Mouse (Mus musculus): ENCODE results near the gene Tspan18. TPM values are rescaled to one million over a fixed set of nuclear protein-coding genes. Genes with fewer than 3 reads are reported as not detected.
A peak's percentile ranks its signal among the peaks of the same experiment; 100 is the strongest.

Gene Tspan18
- polyA plus RNA-seq, 2 experiments = 2.2 to 2.3 TPM

- no peak overlapping the region for H3K9ac ChIP-seq (replicated peaks)
- TF ChIP-seq CTCF (IDR thresholded peaks at IDR 0.05; ENCODE audit: low read depth) = no peak
- no peak for TF ChIP-seq EP300 (IDR thresholded peaks at IDR 0.05; ENCODE audit: low read depth)
- peak; percentile 69 for ATAC-seq (ENCODE audit: insufficient read depth)
- H3K4me2 ChIP-seq (ENCODE audit: low read depth) = no peak overlapping the region
- 26% methylated on average over 6 of the region's 6 CpGs for WGBS (ENCODE audit: insufficient replicate concordance)
- peaks cover 0 to 15% of the 10 kb centered on the region in 2 experiments; a peak in 2 of 4 replicates for H3K4me1 ChIP-seq (replicated peaks; ENCODE audit: control insufficient read depth in 2 of 2, insufficient read depth in 2 of 2, low read length in 1 of 2)
- H3K9me3 ChIP-seq (ENCODE audit: control insufficient read depth, low read length) = no peaks in the 10 kb centered on the region
- H3K27ac ChIP-seq = no peak overlapping the region
- H3K36me3 ChIP-seq (replicated peaks; ENCODE audit: control insufficient read depth, insufficient read depth, low read depth) = no peaks in the 10 kb centered on the region
- no peak for DNase-seq (ENCODE audit: low read depth in 3 of 3, low spot score in 3 of 3)
- H3K4me3 ChIP-seq (ENCODE audit: insufficient read depth in 1 of 2, low read depth in 2 of 2, low read length in 2 of 2) = no peak overlapping the region
- no peaks in the 10 kb centered on the region for H3K27me3 ChIP-seq (ENCODE audit: control insufficient read depth, insufficient read depth, low read length)
These were observed 72.6 kb downstream of the Tspan18 start for GRCm38 (mm10) chr2:93261521-93262290.

GRCm38 (mm10) chr2:93257634-93258033 is 76.7 kb downstream of the Tspan18 start:
- H3K36me3 ChIP-seq (replicated peaks; ENCODE audit: control insufficient read depth, insufficient read depth, low read depth) = no peaks in the 10 kb centered on the region
- no peak overlapping the region for H3K4me3 ChIP-seq (ENCODE audit: insufficient read depth in 1 of 2, low read depth in 2 of 2, low read length in 2 of 2)
- H3K4me1 ChIP-seq (replicated peaks; ENCODE audit: control insufficient read depth in 2 of 2, insufficient read depth in 2 of 2, low read length in 1 of 2) = peaks cover 0 to 14% of the 10 kb centered on the region in 2 experiments; a peak in 2 of 4 replicates
- no peaks in the 10 kb centered on the region for H3K27me3 ChIP-seq (ENCODE audit: control insufficient read depth, insufficient read depth, low read length)
- WGBS (ENCODE audit: insufficient replicate concordance) = 52% methylated on average over 4 of the region's 4 CpGs
- ATAC-seq (ENCODE audit: insufficient read depth) (no peak), DNase-seq (ENCODE audit: low read depth in 3 of 3, low spot score in 3 of 3) (no peak)
- H3K9me3 ChIP-seq (ENCODE audit: control insufficient read depth, low read length) = no peaks in the 10 kb centered on the region
- no peak overlapping the region for H3K9ac ChIP-seq (replicated peaks)
- H3K4me2 ChIP-seq (ENCODE audit: low read depth) = no peak overlapping the region
- no peak for TF ChIP-seq CTCF (IDR thresholded peaks at IDR 0.05; ENCODE audit: low read depth)
- TF ChIP-seq EP300 (IDR thresholded peaks at IDR 0.05; ENCODE audit: low read depth) = no peak
- H3K27ac ChIP-seq = no peak overlapping the region

GRCm38 (mm10) chr2:93256735-93257405 is 77.4 kb downstream of the Tspan18 start:
- no peak for DNase-seq (ENCODE audit: low read depth in 3 of 3, low spot score in 3 of 3)
- H3K4me1 ChIP-seq (replicated peaks; ENCODE audit: control insufficient read depth in 2 of 2, insufficient read depth in 2 of 2, low read length in 1 of 2) = peaks cover 0 to 6% of the 10 kb centered on the region in 2 experiments; a peak in 2 of 4 replicates
- no peaks in the 10 kb centered on the region for H3K9me3 ChIP-seq (ENCODE audit: control insufficient read depth, low read length)
- no peak overlapping the region for H3K4me2 ChIP-seq (ENCODE audit: low read depth)
- no peak overlapping the region for H3K9ac ChIP-seq (replicated peaks)
- H3K4me3 ChIP-seq (ENCODE audit: insufficient read depth in 1 of 2, low read depth in 2 of 2, low read length in 2 of 2) = no peak overlapping the region
- WGBS (ENCODE audit: insufficient replicate concordance) = 43% methylated on average over 8 of the region's 8 CpGs
- ATAC-seq (ENCODE audit: insufficient read depth) = no peak
- no peak overlapping the region for H3K27ac ChIP-seq
- TF ChIP-seq EP300 (IDR thresholded peaks at IDR 0.05; ENCODE audit: low read depth) (no peak), CTCF (IDR thresholded peaks at IDR 0.05; ENCODE audit: low read depth) (no peak)
- H3K36me3 ChIP-seq (replicated peaks; ENCODE audit: control insufficient read depth, insufficient read depth, low read depth) = no peaks in the 10 kb centered on the region
- H3K27me3 ChIP-seq (ENCODE audit: control insufficient read depth, insufficient read depth, low read length) = no peaks in the 10 kb centered on the region

- Histone ChIP-seq H3K4me2 (ENCODE audit: low read depth) (no peak overlapping the region), H3K9me3 (ENCODE audit: control insufficient read depth, low read length) (no peaks in the 10 kb centered on the region), H3K4me1 (replicated peaks; ENCODE audit: control insufficient read depth in 2 of 2, insufficient read depth in 2 of 2, low read length in 1 of 2) (no peaks in the 10 kb centered on the region), H3K36me3 (replicated peaks; ENCODE audit: control insufficient read depth, insufficient read depth, low read depth) (no peaks in the 10 kb centered on the region), H3K27ac (no peak overlapping the region), H3K27me3 (ENCODE audit: control insufficient read depth, insufficient read depth, low read length) (no peaks in the 10 kb centered on the region), H3K4me3 (ENCODE audit: insufficient read depth in 1 of 2, low read depth in 2 of 2, low read length in 2 of 2) (no peak overlapping the region), H3K9ac (replicated peaks) (no peak overlapping the region)
- TF ChIP-seq EP300 (IDR thresholded peaks at IDR 0.05; ENCODE audit: low read depth) (no peak), CTCF (IDR thresholded peaks at IDR 0.05; ENCODE audit: low read depth) (no peak)
- ATAC-seq (ENCODE audit: insufficient read depth) (no peak), DNase-seq (ENCODE audit: low read depth in 3 of 3, low spot score in 3 of 3) (no peak)
- 48% methylated on average over 9 of the region's 9 CpGs for WGBS (ENCODE audit: insufficient replicate concordance)
These were observed 81.9 kb downstream of the Tspan18 start for GRCm38 (mm10) chr2:93252356-93252755.

- WGBS (ENCODE audit: insufficient replicate concordance) = 71% methylated on average over 7 of the region's 7 CpGs
- ATAC-seq (ENCODE audit: insufficient read depth) (no peak), DNase-seq (ENCODE audit: low read depth in 3 of 3, low spot score in 3 of 3) (no peak)
- H3K4me1 ChIP-seq (replicated peaks; ENCODE audit: control insufficient read depth in 2 of 2, insufficient read depth in 2 of 2, low read length in 1 of 2) = no peaks in the 10 kb centered on the region
- H3K27me3 ChIP-seq (ENCODE audit: control insufficient read depth, insufficient read depth, low read length) = no peaks in the 10 kb centered on the region
- no peak overlapping the region for H3K4me2 ChIP-seq (ENCODE audit: low read depth)
- H3K27ac ChIP-seq = no peak overlapping the region
- no peak overlapping the region for H3K4me3 ChIP-seq (ENCODE audit: insufficient read depth in 1 of 2, low read depth in 2 of 2, low read length in 2 of 2)
- H3K36me3 ChIP-seq (replicated peaks; ENCODE audit: control insufficient read depth, insufficient read depth, low read depth) = no peaks in the 10 kb centered on the region
- no peak overlapping the region for H3K9ac ChIP-seq (replicated peaks)
- H3K9me3 ChIP-seq (ENCODE audit: control insufficient read depth, low read length) = no peaks in the 10 kb centered on the region
- TF ChIP-seq EP300 (IDR thresholded peaks at IDR 0.05; ENCODE audit: low read depth) (no peak), CTCF (IDR thresholded peaks at IDR 0.05; ENCODE audit: low read depth) (no peak)
These were observed 83.7 kb downstream of the Tspan18 start for GRCm38 (mm10) chr2:93250611-93251010.

Measured in liver, embryonic 14.5 days (tissue).